In genomic region chr19:8996601-8997000, GRCm38 (mm10) we compare ENCODE assay signal across 16 mouse cellular contexts. TPM values are rescaled to one million over a fixed set of nuclear protein-coding genes. Genes with fewer than 3 reads are reported as not detected.
DNase-seq lines count a peak whose midpoint lies in the region; ATAC-seq and TF ChIP-seq lines count a peak whose summit lies in the region.
"Had no signal": no experiment of that assay in that cellular context is flagged by ENCODE, and none has a peak within 500 bp of the region (broad histone marks: within the 10 kb centered on the region; RNA-seq: fewer than 3 reads in every experiment).

No protein-coding gene starts in this region.

- H3K9me3 ChIP-seq in heart, embryonic 16.5 days (replicated peaks; ENCODE audit: control insufficient read depth, low read length): no peaks in the 10 kb centered on the region
- no peaks in the 10 kb centered on the region for H3K9me3 ChIP-seq in CH12.LX (replicated peaks; ENCODE audit: low read length)
- H3K9me3 ChIP-seq in embryonic facial prominence, embryonic 14.5 days (ENCODE audit: control insufficient read depth, low read length): no peaks in the 10 kb centered on the region
- H3K9me3 ChIP-seq in stomach, embryonic 15.5 days: no peaks in the 10 kb centered on the region
- H3K9me3 ChIP-seq in forebrain, embryonic 11.5 days (ENCODE audit: control insufficient read depth, low read length): no peaks in the 10 kb centered on the region
- H3K9me3 ChIP-seq: forebrain, embryonic 10.5 days; heart, embryonic 12.5 days; hindbrain, embryonic 13.5 days; limb, embryonic 13.5 days had no signal

- no peak for TF ChIP-seq RAD21 in CH12.LX (IDR thresholded peaks at IDR 0.05; ENCODE audit: low read depth, low read length)

- dilution Hi-C loops in CH12.LX (cut with MboI; ENCODE audit: extremely low pct_ligation_motif_present, extremely low pct_unique_long_range_greater_than_20kb, low sequenced_read_pairs): no loop called here

- in situ Hi-C loops in CH12.LX (cut with MboI; ENCODE audit: low pct_ligation_motif_present, low pct_unique_long_range_greater_than_20kb, low sequenced_read_pairs): loop anchor here (10.0 kb wide), 1 partner anchor 58 kb away; no protein-coding TSS in a partner anchor

- peaks cover 62% of the 10 kb centered on the region for H3K79me2 ChIP-seq in CH12.LX (replicated peaks; ENCODE audit: control insufficient read depth, extremely low read depth, insufficient read depth, poor library complexity, severe bottlenecking)

- H3K27ac ChIP-seq in heart, embryonic 16.5 days (ENCODE audit: low read length): 0 out of 2 replicates have a peak overlapping the region, but pooled peaks have one; percentile 9
- peak overlapping the region; percentile 88 for H3K27ac ChIP-seq in CH12.LX (ENCODE audit: insufficient read depth, low read depth)
- H3K27ac ChIP-seq in embryonic facial prominence, embryonic 14.5 days (replicated peaks; ENCODE audit: low read depth, low read length): peak overlapping the region; percentile 69; the same call in 1 of the 2 replicates
- H3K27ac ChIP-seq in stomach, embryonic 15.5 days: peak overlapping the region; percentile 86
- no peak overlapping the region for H3K27ac ChIP-seq in forebrain, embryonic 11.5 days (ENCODE audit: low read depth, low read length)
- H3K27ac ChIP-seq: forebrain, embryonic 10.5 days had no signal

- TF ChIP-seq CTCF in CH12.LX (conservative IDR thresholded peaks at IDR 0.05 in 1 of 2, IDR thresholded peaks at IDR 0.05 in 1 of 2; ENCODE audit: low read depth in 2 of 2, low read length in 2 of 2): no peak

- no peak overlapping the region for H3K4me2 ChIP-seq in heart, embryonic 16.5 days (ENCODE audit: low read depth, low read length)
- H3K4me2 ChIP-seq in CH12.LX (ENCODE audit: insufficient read depth, low read depth, poor library complexity, severe bottlenecking): peak overlapping the region; percentile 45
- no peak overlapping the region for H3K4me2 ChIP-seq in embryonic facial prominence, embryonic 14.5 days (ENCODE audit: low read depth, low read length)
- no peak overlapping the region for H3K4me2 ChIP-seq in stomach, embryonic 15.5 days
- no peak overlapping the region for H3K4me2 ChIP-seq in forebrain, embryonic 11.5 days (ENCODE audit: low read depth, low read length, severe bottlenecking)
- H3K4me2 ChIP-seq: hindbrain, embryonic 13.5 days had no signal

- TF ChIP-seq POLR2A in CH12.LX (IDR thresholded peaks at IDR 0.05; ENCODE audit: low read depth, low read length): no peak

- H3K27me3 ChIP-seq in heart, embryonic 16.5 days (ENCODE audit: control insufficient read depth, insufficient read depth, low read length): no peaks in the 10 kb centered on the region
- H3K27me3 ChIP-seq in CH12.LX (replicated peaks): no peaks in the 10 kb centered on the region
- no peaks in the 10 kb centered on the region for H3K27me3 ChIP-seq in embryonic facial prominence, embryonic 14.5 days (replicated peaks; ENCODE audit: control insufficient read depth, insufficient read depth, low read length)
- no peaks in the 10 kb centered on the region for H3K27me3 ChIP-seq in stomach, embryonic 15.5 days (replicated peaks)
- no peaks in the 10 kb centered on the region for H3K27me3 ChIP-seq in forebrain, embryonic 11.5 days (ENCODE audit: control insufficient read depth, insufficient read depth, low read length)
- H3K27me3 ChIP-seq: heart, embryonic 12.5 days; limb, embryonic 13.5 days had no signal

- H3K4me3 ChIP-seq in heart, embryonic 16.5 days (ENCODE audit: low read length): no peak overlapping the region
- peak overlapping the region in 1 of 3 experiments; percentile 5 for H3K4me3 ChIP-seq in CH12.LX (replicated peaks in 1 of 3; ENCODE audit: low read depth in 2 of 3, low read length in 2 of 3, poor library complexity in 1 of 3)
- no peak overlapping the region for H3K4me3 ChIP-seq in embryonic facial prominence, embryonic 14.5 days (ENCODE audit: low read depth, low read length)
- H3K4me3 ChIP-seq in stomach, embryonic 15.5 days (replicated peaks): no peak overlapping the region
- H3K4me3 ChIP-seq in forebrain, embryonic 11.5 days (ENCODE audit: low read depth, low read length): no peak overlapping the region
- H3K4me3 ChIP-seq: forebrain, embryonic 10.5 days; heart, embryonic 12.5 days; hindbrain, embryonic 13.5 days; limb, embryonic 13.5 days had no signal

- H3K36me3 ChIP-seq in heart, embryonic 16.5 days (ENCODE audit: control insufficient read depth, insufficient read depth): peaks cover 18% of the 10 kb centered on the region
- H3K36me3 ChIP-seq in CH12.LX (replicated peaks in 1 of 2; ENCODE audit: control insufficient read depth in 1 of 2, insufficient read depth in 1 of 2, low read length in 1 of 2): peaks cover 13 to 19% of the 10 kb centered on the region in 2 experiments
- H3K36me3 ChIP-seq in embryonic facial prominence, embryonic 14.5 days (ENCODE audit: control insufficient read depth, insufficient read depth, low read length): peaks cover 25% of the 10 kb centered on the region
- H3K36me3 ChIP-seq in stomach, embryonic 15.5 days: peaks cover 19% of the 10 kb centered on the region; the same call in 1 of the 2 replicates
- H3K36me3 ChIP-seq in forebrain, embryonic 11.5 days (ENCODE audit: control insufficient read depth, insufficient read depth, low read length): no peaks in the 10 kb centered on the region
- H3K36me3 ChIP-seq: hindbrain, embryonic 13.5 days had no signal

- DNase-seq in heart, adult 18-20 months: no peak
- DNase-seq in CH12.LX (ENCODE audit: extremely low read depth): no peak
- DNase-seq in embryonic facial prominence, embryonic 14.5 days (ENCODE audit: low spot score): no peak
- no peak for DNase-seq in adrenal gland, adult 18-20 months (ENCODE audit: low spot score in 2 of 2)
- DNase-seq in forebrain, embryonic 11.5 days (ENCODE audit: low spot score): no peak
- DNase-seq: adrenal gland, postnatal 36 days; cerebellum, adult 11-12 months; embryo, embryonic 11 days; kidney, adult 2 months; lung, embryonic 14.5 days had no signal

- TF ChIP-seq EP300 in CH12.LX (IDR thresholded peaks at IDR 0.05; ENCODE audit: low read length): no peak

- ATAC-seq in heart, embryonic 16.5 days (replicated peaks; ENCODE audit: extremely low read depth, insufficient read depth, low FRiP score): no peak
- ATAC-seq in embryonic facial prominence, embryonic 14.5 days (ENCODE audit: low read depth): no peak
- no peak for ATAC-seq in stomach, embryonic 15.5 days (ENCODE audit: insufficient read depth, low FRiP score, low read depth)
- no peak for ATAC-seq in forebrain, embryonic 11.5 days (replicated peaks; ENCODE audit: low FRiP score)

- H3K9ac ChIP-seq in heart, embryonic 16.5 days (ENCODE audit: low read length): no peak overlapping the region
- peak overlapping the region; percentile 46; the same call in 1 of the 2 replicates for H3K9ac ChIP-seq in CH12.LX (ENCODE audit: insufficient read depth, low read depth)
- no peak overlapping the region for H3K9ac ChIP-seq in embryonic facial prominence, embryonic 14.5 days (ENCODE audit: low read depth, low read length)
- H3K9ac ChIP-seq in stomach, embryonic 15.5 days: no peak overlapping the region
- no peak overlapping the region for H3K9ac ChIP-seq in forebrain, embryonic 11.5 days (ENCODE audit: low read length)
- H3K9ac ChIP-seq: hindbrain, embryonic 13.5 days; limb, embryonic 13.5 days; lung, embryonic 14.5 days had no signal

- 90% methylated on average over 6 of the region's 6 CpGs for WGBS in heart, embryonic 16.5 days
- 88% methylated on average over 6 of the region's 6 CpGs for WGBS in embryonic facial prominence, embryonic 14.5 days
- WGBS in stomach, embryonic 15.5 days: 88% methylated on average over 6 of the region's 6 CpGs
- 91% methylated on average over 6 of the region's 6 CpGs for WGBS in forebrain, embryonic 11.5 days

- H3K4me1 ChIP-seq in heart, embryonic 16.5 days (ENCODE audit: control insufficient read depth, insufficient read depth, low read length): peaks cover 72% of the 10 kb centered on the region
- H3K4me1 ChIP-seq in CH12.LX (ENCODE audit: control insufficient read depth in 1 of 2, insufficient read depth in 2 of 2): peaks cover 34 to 77% of the 10 kb centered on the region in 2 experiments
- peaks cover 68% of the 10 kb centered on the region for H3K4me1 ChIP-seq in embryonic facial prominence, embryonic 14.5 days (ENCODE audit: control insufficient read depth, insufficient read depth, low read length)
- H3K4me1 ChIP-seq in stomach, embryonic 15.5 days: peaks cover 65% of the 10 kb centered on the region
- H3K4me1 ChIP-seq in forebrain, embryonic 11.5 days (replicated peaks; ENCODE audit: control insufficient read depth, insufficient read depth, low read length): no peaks in the 10 kb centered on the region

RNA-seq across cellular contexts. Expression of gene Ahnak, which starts 7.5 kb away (rescaled TPM):
- 28.7 and 36.5 TPM in 2 replicates for polyA plus RNA-seq in heart, embryonic 16.5 days (2015; fragmentation: Nextera tagmentation; extraction: Ambion mirVana)
- 100 to 1,000 TPM; 341 to 356 TPM for total RNA-seq in heart, adult 18-20 months (2021)
- total RNA-seq in CH12.LX (2012; rRNA removed) (15.3 and 21.7 TPM in 2 replicates), CH12.LX (2014; rRNA removed) (1.5 and 1.7 TPM in 2 replicates)
- 1.8 and 2.0 TPM in 2 replicates for polyA plus RNA-seq in CH12.LX (2012; ENCODE audit: insufficient read length, low read depth)
- polyA plus RNA-seq in embryonic facial prominence, embryonic 14.5 days (2014; fragmentation: Nextera tagmentation; extraction: Ambion mirVana): 44.8 and 57.6 TPM in 2 replicates
- 32.2 and 43.5 TPM in 2 replicates for polyA plus RNA-seq in stomach, embryonic 15.5 days (2015; fragmentation: Nextera tagmentation; extraction: Ambion mirVana)
- total RNA-seq in adrenal gland, adult 18-20 months (2021): 100 to 1,000 TPM in 1 of 2 experiments, 10 to 100 TPM in 1; 88.9 to 162 TPM
- 7.1 and 7.3 TPM in 2 replicates for polyA plus RNA-seq in forebrain, embryonic 11.5 days (2014; fragmentation: Nextera tagmentation; extraction: Ambion mirVana)

RNA-seq across cellular contexts. Expression of gene Eef1g, which starts 29.8 kb away (rescaled TPM):
- 239 and 240 TPM in 2 replicates for polyA plus RNA-seq in heart, embryonic 16.5 days (2015; fragmentation: Nextera tagmentation; extraction: Ambion mirVana)
- 100 to 1,000 TPM; 239 to 257 TPM for total RNA-seq in heart, adult 18-20 months (2021)
- 1,294 and 1,368 TPM in 2 replicates for total RNA-seq in CH12.LX (2012; rRNA removed)
- total RNA-seq in CH12.LX (2014; rRNA removed): 1,172 and 1,266 TPM in 2 replicates
- polyA plus RNA-seq in CH12.LX (2012; ENCODE audit: insufficient read length, low read depth): 1,511 and 1,695 TPM in 2 replicates
- polyA plus RNA-seq in embryonic facial prominence, embryonic 14.5 days (2014; fragmentation: Nextera tagmentation; extraction: Ambion mirVana): 469 and 503 TPM in 2 replicates
- polyA plus RNA-seq in stomach, embryonic 15.5 days (2015; fragmentation: Nextera tagmentation; extraction: Ambion mirVana): 383 and 461 TPM in 2 replicates
- total RNA-seq in adrenal gland, adult 18-20 months (2021): 100 to 1,000 TPM; 334 to 342 TPM
- 467 and 472 TPM in 2 replicates for polyA plus RNA-seq in forebrain, embryonic 11.5 days (2014; fragmentation: Nextera tagmentation; extraction: Ambion mirVana)

RNA-seq across cellular contexts. Expression of gene Tut1, which starts 43.0 kb away (rescaled TPM):
- 17.5 and 18.4 TPM in 2 replicates for polyA plus RNA-seq in heart, embryonic 16.5 days (2015; fragmentation: Nextera tagmentation; extraction: Ambion mirVana)
- total RNA-seq in heart, adult 18-20 months (2021): 1 to 10 TPM; 8.2 to 9.5 TPM
- total RNA-seq in CH12.LX (2012; rRNA removed) (47.7 and 49.1 TPM in 2 replicates), CH12.LX (2014; rRNA removed) (40.4 and 41.8 TPM in 2 replicates)
- polyA plus RNA-seq in CH12.LX (2012; ENCODE audit: insufficient read length, low read depth): 52.9 and 54.9 TPM in 2 replicates
- polyA plus RNA-seq in embryonic facial prominence, embryonic 14.5 days (2014; fragmentation: Nextera tagmentation; extraction: Ambion mirVana): 24.7 and 27.8 TPM in 2 replicates
- 29.1 and 31.8 TPM in 2 replicates for polyA plus RNA-seq in stomach, embryonic 15.5 days (2015; fragmentation: Nextera tagmentation; extraction: Ambion mirVana)
- 10 to 100 TPM; 23.1 to 26.1 TPM for total RNA-seq in adrenal gland, adult 18-20 months (2021)
- 34.4 and 35.5 TPM in 2 replicates for polyA plus RNA-seq in forebrain, embryonic 11.5 days (2014; fragmentation: Nextera tagmentation; extraction: Ambion mirVana)

RNA-seq across cellular contexts. Expression of gene Mta2, which starts 54.9 kb away (rescaled TPM):
- 92.1 and 96.0 TPM in 2 replicates for polyA plus RNA-seq in heart, embryonic 16.5 days (2015; fragmentation: Nextera tagmentation; extraction: Ambion mirVana)
- total RNA-seq in heart, adult 18-20 months (2021): 10 to 100 TPM; 28.8 to 30.1 TPM
- 131 and 158 TPM in 2 replicates for total RNA-seq in CH12.LX (2012; rRNA removed)
- 115 and 117 TPM in 2 replicates for total RNA-seq in CH12.LX (2014; rRNA removed)
- 149 and 162 TPM in 2 replicates for polyA plus RNA-seq in CH12.LX (2012; ENCODE audit: insufficient read length, low read depth)
- polyA plus RNA-seq in embryonic facial prominence, embryonic 14.5 days (2014; fragmentation: Nextera tagmentation; extraction: Ambion mirVana): 39.7 and 43.6 TPM in 2 replicates
- 132 and 142 TPM in 2 replicates for polyA plus RNA-seq in stomach, embryonic 15.5 days (2015; fragmentation: Nextera tagmentation; extraction: Ambion mirVana)
- total RNA-seq in adrenal gland, adult 18-20 months (2021): 10 to 100 TPM; 81.1 to 89.8 TPM
- 62.6 and 63.2 TPM in 2 replicates for polyA plus RNA-seq in forebrain, embryonic 11.5 days (2014; fragmentation: Nextera tagmentation; extraction: Ambion mirVana)
